Mouse (Mus musculus) neural tube, embryonic 14.5 days (tissue): ENCODE data around the gene Map4k1. TPM values are rescaled to one million over a fixed set of nuclear protein-coding genes. Genes with fewer than 3 reads are reported as not detected.

Source experiments
- ATAC-seq: fragments of 200-750 bp; cut with Nextera tagmentation; 2 replicates; pipeline ENCODE4 v1.8.0; 2017; ENCODE audit warnings: low read depth, mild to moderate bottlenecking, moderate TSS enrichment, moderate library complexity
- H3K27ac ChIP-seq: fragments of 300-500 bp; sonication (generic); 2 replicates; pipeline ENCODE4 v1.5.1; 2014; ENCODE audit warnings: low read depth, mild to moderate bottlenecking, control low read depth, low read length, moderate library complexity, mixed read lengths
- H3K27me3 ChIP-seq: fragments of 300-500 bp; sonication (generic); 2 replicates; pipeline ENCODE4 v1.6.1; 2014; ENCODE audit warnings: low read length; ENCODE audit not compliant: control insufficient read depth, insufficient read depth
- H3K36me3 ChIP-seq: fragments of 300-500 bp; sonication (generic); 2 replicates; pipeline ENCODE4 v1.6.1; 2014; ENCODE audit warnings: low read length, mixed read lengths; ENCODE audit not compliant: control insufficient read depth, insufficient read depth
- H3K4me1 ChIP-seq: fragments of 300-500 bp; sonication (generic); 2 replicates; pipeline ENCODE4 v1.6.1; 2014; ENCODE audit warnings: low read length; ENCODE audit not compliant: control insufficient read depth, insufficient read depth
- H3K4me2 ChIP-seq: fragments of 300-500 bp; sonication (generic); 2 replicates; pipeline ENCODE4 v1.6.1; 2014; ENCODE audit warnings: mild to moderate bottlenecking, low read depth, low read length, control low read depth
- H3K4me3 ChIP-seq: fragments of 300-500 bp; sonication (generic); 2 replicates; pipeline ENCODE4 v1.5.1; 2014; ENCODE audit warnings: low read depth, low read length, control low read depth, mixed read lengths
- H3K9ac ChIP-seq: fragments of 300-500 bp; sonication (generic); replicated peaks from 2 replicates; pipeline ENCODE4 v1.6.1; 2014; ENCODE audit warnings: low read depth, mild to moderate bottlenecking, control low read depth, low read length, mixed read lengths
- H3K9me3 ChIP-seq: fragments of 300-500 bp; sonication (generic); 2 replicates; pipeline ENCODE4 v1.6.1; 2016; ENCODE audit warnings: low read length; ENCODE audit not compliant: control insufficient read depth
- WGBS: fragments of 180-500 bp; shearing (Covaris S2); extraction: QIAGEN DNeasy Blood & Tissue Kit; methylation state at CpG from one replicate; pipeline ENCODE4 v1.1.7; 2014; 5-methylcytosine and 5-hydroxymethylcytosine counted together
- microRNA-seq: library from miRNA; unstranded; fragments of <30 nt; microRNA quantifications from one replicate; pipeline ENCODE4, GENCODE M21; 2016
- polyA plus RNA-seq: library from polyadenylated mRNA; unstranded; fragments of >200 nt; fragmentation: Nextera tagmentation; extraction: Ambion mirVana; gene quantifications from 2 replicates; pipeline ENCODE4 v1.2.1, GENCODE M21; 2014

The Map4k1 gene
- polyA plus RNA-seq, 1 experiment from 2014 or later = 7.8 TPM

- Histone ChIP-seq H3K9ac (no peak overlapping the region), H3K36me3 (no peaks in the 10 kb centered on the region), H3K9me3 (no peaks in the 10 kb centered on the region), H3K4me1 (no peaks in the 10 kb centered on the region), H3K4me2 (no peak overlapping the region), H3K4me3 (no peak overlapping the region), H3K27ac (no peak overlapping the region), H3K27me3 (peaks cover 23% of the 10 kb centered on the region)
- 5% methylated on average over 19 of the region's 19 CpGs for WGBS
- no peak for ATAC-seq
Measured at GRCm38 (mm10) chr7:29052821-29053220, 71.0 kb downstream of the Map4k1 start.

Small RNA genes lying within 50 kb of the gene (microRNA-seq; reads per million reads assigned to microRNA genes)
- gene Gm44408 = not detected

Other genes starting within 250 kb of the Map4k1 start
- gene Mrps12, start 240.2 kb upstream of the Map4k1 start, polyA plus RNA-seq = 109 and 126 TPM in 2 replicates
- 19.3 and 19.9 TPM in 2 replicates for gene Sars2, start 240.1 kb upstream of the Map4k1 start, polyA plus RNA-seq
- gene Ccer2, start 225.9 kb upstream of the Map4k1 start, polyA plus RNA-seq = 0.79 and 0.81 TPM in 2 replicates
- gene Sirt2, start 215.3 kb upstream of the Map4k1 start, polyA plus RNA-seq = 97.2 and 110 TPM in 2 replicates
- 67.0 and 77.8 TPM in 2 replicates for gene Nfkbib, start 214.5 kb upstream of the Map4k1 start, polyA plus RNA-seq
- 1.6 TPM in 2 replicates for gene Rinl, start 193.1 kb upstream of the Map4k1 start, polyA plus RNA-seq
- gene Hnrnpl, start 173.5 kb upstream of the Map4k1 start, polyA plus RNA-seq = 158 and 160 TPM in 2 replicates
- gene Ech1, start 156.8 kb upstream of the Map4k1 start, polyA plus RNA-seq = 74.5 and 94.4 TPM in 2 replicates
- 3.4 and 4.1 TPM in 2 replicates for gene Lgals4, start 148.2 kb upstream of the Map4k1 start, polyA plus RNA-seq
- 1.8 and 2.6 TPM in 2 replicates for gene Lgals7, start 118.2 kb upstream of the Map4k1 start, polyA plus RNA-seq
- 0.46 and 0.90 TPM in 2 replicates for gene Capn12, start 100.6 kb upstream of the Map4k1 start, polyA plus RNA-seq
- gene Actn4, start 19.7 kb upstream of the Map4k1 start, polyA plus RNA-seq = 109 and 143 TPM in 2 replicates
- 316 and 346 TPM in 2 replicates for gene Eif3k, start 186 bp upstream of the Map4k1 start, polyA plus RNA-seq
- gene Ryr1, start 143.1 kb downstream of the Map4k1 start, polyA plus RNA-seq = 5.9 and 11.6 TPM in 2 replicates
- 0.51 and 0.59 TPM in 2 replicates for gene Rasgrp4, start 152.8 kb downstream of the Map4k1 start, polyA plus RNA-seq
- gene Fam98c, start 174.2 kb downstream of the Map4k1 start, polyA plus RNA-seq = 29.5 and 33.6 TPM in 2 replicates
- gene Ggn, start 188.2 kb downstream of the Map4k1 start, polyA plus RNA-seq = 0.23 and 0.33 TPM in 2 replicates
- 9.6 and 14.9 TPM in 2 replicates for gene Spred3, start 188.4 kb downstream of the Map4k1 start, polyA plus RNA-seq
- 301 and 308 TPM in 2 replicates for gene Psmd8, start 198.7 kb downstream of the Map4k1 start, polyA plus RNA-seq
- 2.5 and 3.8 TPM in 2 replicates for gene Catsperg1, start 232.0 kb downstream of the Map4k1 start, polyA plus RNA-seq